Mouse (Mus musculus): Measurements from ENCODE around the gene Vmn2r111. TPM values are rescaled to one million over a fixed set of nuclear protein-coding genes. Genes with fewer than 3 reads are reported as not detected.
"Not testable (repeated sequence)": the region's sequence is repeated elsewhere in the genome, so short reads cannot be mapped to it uniquely, and the experiment has no call there.

The Vmn2r111 gene
- polyA plus RNA-seq (2015; fragmentation: Nextera tagmentation; extraction: Ambion mirVana), result not detected in 2 replicates

GRCm38 (mm10) chr17:22573382-22573781, at the start of gene Vmn2r111:
Vmn2r111 (minus strand) TSS chr17:22573482.
- H3K4me3 ChIP-seq (ENCODE audit: low read length); H3K36me3 ChIP-seq (ENCODE audit: control insufficient read depth, insufficient read depth, low read length); H3K9me3 ChIP-seq (ENCODE audit: control insufficient read depth, low read length); ATAC-seq; H3K4me1 ChIP-seq (ENCODE audit: control insufficient read depth, insufficient read depth, low read length); H3K27ac ChIP-seq (ENCODE audit: low read length); H3K4me2 ChIP-seq (ENCODE audit: low read depth, low read length); H3K27me3 ChIP-seq (replicated peaks; ENCODE audit: control insufficient read depth, insufficient read depth, low read length); H3K9ac ChIP-seq (ENCODE audit: low read depth, low read length): not testable (repeated sequence)
- 59% methylated on average over 1 of the region's 1 CpGs for whole genome bisulfite sequencing

- not testable (repeated sequence) for ATAC-seq; H3K9me3 ChIP-seq (ENCODE audit: control insufficient read depth, low read length); H3K27me3 ChIP-seq (replicated peaks; ENCODE audit: control insufficient read depth, insufficient read depth, low read length)
Observed at GRCm38 (mm10) chr17:22600651-22601050, 27.4 kb upstream of the Vmn2r111 start, which contains the start of gene Vmn2r112. Vmn2r112 (plus strand) TSS chr17:22600951.

GRCm38 (mm10) chr17:22520467-22520866, 52.8 kb downstream of the Vmn2r111 start:
- not testable (repeated sequence) for H3K9me3 ChIP-seq (ENCODE audit: control insufficient read depth, low read length); H3K36me3 ChIP-seq (ENCODE audit: control insufficient read depth, insufficient read depth, low read length); ATAC-seq; H3K27me3 ChIP-seq (replicated peaks; ENCODE audit: control insufficient read depth, insufficient read depth, low read length); H3K27ac ChIP-seq (ENCODE audit: low read length); H3K4me2 ChIP-seq (ENCODE audit: low read depth, low read length); H3K4me3 ChIP-seq (ENCODE audit: low read length); H3K9ac ChIP-seq (ENCODE audit: low read depth, low read length); H3K4me1 ChIP-seq (ENCODE audit: control insufficient read depth, insufficient read depth, low read length)
- 84% methylated on average over 7 of the region's 7 CpGs for WGBS

More at GRCm38 (mm10) chr17:22600651-22601050, 27.4 kb upstream of the Vmn2r111 start, which contains the start of gene Vmn2r112:
- H3K9ac ChIP-seq (ENCODE audit: low read depth, low read length); H3K4me1 ChIP-seq (ENCODE audit: control insufficient read depth, insufficient read depth, low read length); H3K36me3 ChIP-seq (ENCODE audit: control insufficient read depth, insufficient read depth, low read length); H3K27ac ChIP-seq (ENCODE audit: low read length); H3K4me3 ChIP-seq (ENCODE audit: low read length); H3K4me2 ChIP-seq (ENCODE audit: low read depth, low read length): not testable (repeated sequence)

GRCm38 (mm10) chr17:22520037-22520436, 53.2 kb downstream of the Vmn2r111 start:
- H3K4me1 ChIP-seq (ENCODE audit: control insufficient read depth, insufficient read depth, low read length); H3K27me3 ChIP-seq (replicated peaks; ENCODE audit: control insufficient read depth, insufficient read depth, low read length); H3K4me2 ChIP-seq (ENCODE audit: low read depth, low read length); H3K9me3 ChIP-seq (ENCODE audit: control insufficient read depth, low read length); H3K36me3 ChIP-seq (ENCODE audit: control insufficient read depth, insufficient read depth, low read length); H3K9ac ChIP-seq (ENCODE audit: low read depth, low read length); H3K27ac ChIP-seq (ENCODE audit: low read length); ATAC-seq; H3K4me3 ChIP-seq (ENCODE audit: low read length): not testable (repeated sequence)
- WGBS, result 76% methylated on average over 3 of the region's 3 CpGs

GRCm38 (mm10) chr17:22497120-22497519, 76.2 kb downstream of the Vmn2r111 start:
- H3K27ac ChIP-seq (ENCODE audit: low read length), result no peak overlapping the region

More at GRCm38 (mm10) chr17:22497120-22497519, 76.2 kb downstream of the Vmn2r111 start:
- no peaks in the 10 kb centered on the region for H3K27me3 ChIP-seq (replicated peaks; ENCODE audit: control insufficient read depth, insufficient read depth, low read length)
- 84% methylated on average over 4 of the region's 4 CpGs for WGBS
- no peak for ATAC-seq
- H3K9me3 ChIP-seq (ENCODE audit: control insufficient read depth, low read length), result no peaks in the 10 kb centered on the region
- no peaks in the 10 kb centered on the region for H3K36me3 ChIP-seq (ENCODE audit: control insufficient read depth, insufficient read depth, low read length)
- H3K4me1 ChIP-seq (ENCODE audit: control insufficient read depth, insufficient read depth, low read length), result no peaks in the 10 kb centered on the region
- no peak overlapping the region for H3K4me3 ChIP-seq (ENCODE audit: low read length)
- no peak overlapping the region for H3K4me2 ChIP-seq (ENCODE audit: low read depth, low read length)
- H3K9ac ChIP-seq (ENCODE audit: low read depth, low read length), result no peak overlapping the region

Other genes starting within 250 kb of the Vmn2r111 start
- gene Zfp944, start 212.1 kb downstream of the Vmn2r111 start, polyA plus RNA-seq (2015; fragmentation: Nextera tagmentation; extraction: Ambion mirVana), result 11.0 and 11.1 TPM in 2 replicates
- gene Zfp758, start 212.0 kb downstream of the Vmn2r111 start, polyA plus RNA-seq (2015; fragmentation: Nextera tagmentation; extraction: Ambion mirVana), result 7.5 and 7.8 TPM in 2 replicates
- 13.3 and 15.1 TPM in 2 replicates for gene Zfp946, start 149.3 kb downstream of the Vmn2r111 start, polyA plus RNA-seq (2015; fragmentation: Nextera tagmentation; extraction: Ambion mirVana)
- gene Vmn2r112, start 27.5 kb upstream of the Vmn2r111 start, polyA plus RNA-seq (2015; fragmentation: Nextera tagmentation; extraction: Ambion mirVana), result not detected in 2 replicates